Mouse (Mus musculus): ENCODE results near the gene 2300002M23Rik.

The 2300002M23Rik gene

GRCm38 (mm10) chr17:35601736-35602354 is 34.6 kb downstream of the 2300002M23Rik start:
- DNase-seq (ENCODE audit: low spot score in 2 of 2) = no peak

- DNase-seq (ENCODE audit: low spot score in 2 of 2) = no peak
Measured at GRCm38 (mm10) chr17:35617127-35617526, 49.9 kb downstream of the 2300002M23Rik start.

Data from urinary bladder, postnatal 36 days (tissue).